Mouse (Mus musculus) intestine, embryonic 16.5 days (tissue): ENCODE measurements around the gene Nxnl1. TPM values are rescaled to one million over a fixed set of nuclear protein-coding genes. Genes with fewer than 3 reads are reported as not detected.
"Not testable (repeated sequence)": the region's sequence is repeated elsewhere in the genome, so short reads cannot be mapped to it uniquely, and the experiment has no call there.

ENCODE experiments used
- ATAC-seq: fragments of 200-750 bp; cut with Nextera tagmentation; 2 replicates; pipeline ENCODE4 v1.8.0; 2017; ENCODE audit warnings: moderate TSS enrichment, moderate library complexity
- H3K27ac ChIP-seq: fragments of 300-500 bp; sonication (generic); 2 replicates; pipeline ENCODE4 v1.5.1; 2014; ENCODE audit warnings: mild to moderate bottlenecking, low read length
- H3K27me3 ChIP-seq: fragments of 300-500 bp; sonication (generic); replicated peaks from 2 replicates; pipeline ENCODE4 v1.6.1; 2014; ENCODE audit warnings: low read length, control low read depth, mixed read lengths; ENCODE audit not compliant: control insufficient read depth, insufficient read depth
- H3K36me3 ChIP-seq: fragments of 300-500 bp; sonication (generic); 2 replicates; pipeline ENCODE4 v1.6.1; 2014; ENCODE audit warnings: low read length, control low read depth; ENCODE audit not compliant: control insufficient read depth, insufficient read depth
- H3K4me1 ChIP-seq: fragments of 300-500 bp; sonication (generic); 2 replicates; pipeline ENCODE4 v1.6.1; 2014; ENCODE audit warnings: low read length, control low read depth, mixed read lengths; ENCODE audit not compliant: control insufficient read depth, insufficient read depth
- H3K4me2 ChIP-seq: fragments of 300-500 bp; sonication (generic); 2 replicates; pipeline ENCODE4 v1.6.1; 2014; ENCODE audit warnings: low read depth, low read length, control low read depth
- H3K4me3 ChIP-seq: fragments of 300-500 bp; sonication (generic); 2 replicates; pipeline ENCODE4 v1.5.1; 2014; ENCODE audit warnings: mild to moderate bottlenecking, low read length
- H3K9ac ChIP-seq: fragments of 300-500 bp; sonication (generic); 2 replicates; pipeline ENCODE4 v1.6.1; 2014; ENCODE audit warnings: low read depth, low read length
- H3K9me3 ChIP-seq: fragments of 300-500 bp; sonication (generic); 2 replicates; pipeline ENCODE4 v1.6.1; 2016; ENCODE audit warnings: low read length, control low read depth; ENCODE audit not compliant: control insufficient read depth
- WGBS: fragments of 180-500 bp; shearing (Covaris S2); extraction: QIAGEN DNeasy Blood & Tissue Kit; methylation state at CpG from one replicate; pipeline ENCODE4 v1.1.7; 2014; 5-methylcytosine and 5-hydroxymethylcytosine counted together
- polyA plus RNA-seq: library from polyadenylated mRNA; unstranded; fragments of >200 nt; fragmentation: Nextera tagmentation; extraction: Ambion mirVana; gene quantifications from 2 replicates; pipeline ENCODE4 v1.2.1, GENCODE M21; 2015

Gene Nxnl1
- polyA plus RNA-seq, 1 experiment from 2014 or later: not detected

DNA sequence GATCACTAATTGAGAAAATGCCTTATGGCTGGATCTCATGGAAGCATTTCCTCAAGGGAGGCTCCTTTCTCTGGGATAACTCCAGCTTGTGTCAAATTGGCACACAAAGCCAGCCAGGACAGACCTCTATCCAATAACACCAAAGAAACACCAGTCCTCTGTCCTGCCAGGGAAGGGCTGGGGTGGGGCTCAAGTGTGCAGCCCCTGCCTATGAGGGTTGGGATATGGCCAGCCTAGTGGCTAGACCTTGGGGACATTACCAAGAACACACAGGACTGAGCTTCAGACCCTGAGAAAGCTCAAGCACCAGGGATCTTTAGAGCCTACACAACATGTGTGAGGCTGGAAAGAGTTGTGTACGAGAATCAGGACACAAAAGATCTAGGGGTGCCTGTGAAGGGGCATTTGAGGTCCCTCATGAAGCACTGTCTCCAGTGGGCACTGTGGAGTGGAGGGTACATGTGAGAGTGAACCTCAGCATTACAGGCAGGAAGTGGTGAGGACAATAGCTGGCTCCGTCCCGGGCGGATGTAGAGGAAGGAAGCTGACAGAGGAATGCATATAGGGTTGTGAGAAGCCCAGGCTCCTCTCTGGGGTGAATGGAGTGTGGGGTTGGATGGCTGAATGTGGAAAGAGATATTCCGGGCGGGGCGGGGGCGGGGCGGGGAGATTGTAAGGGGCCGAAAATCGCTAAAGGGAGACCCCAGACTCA, 37.9 kb downstream of the Nxnl1 start:
- Histone ChIP-seq H3K4me2 (no peak overlapping the region), H3K9ac (no peak overlapping the region), H3K9me3 (no peaks in the 10 kb centered on the region), H3K4me1 (peaks cover 3% of the 10 kb centered on the region; the same call in 1 of the 2 replicates), H3K36me3 (no peaks in the 10 kb centered on the region), H3K4me3 (no peak overlapping the region), H3K27ac (peak overlapping the region; percentile 63), H3K27me3 (peaks cover 20% of the 10 kb centered on the region)
- peak; percentile 62 for ATAC-seq
- 75% methylated on average over 11 of the region's 11 CpGs for WGBS

DNA sequence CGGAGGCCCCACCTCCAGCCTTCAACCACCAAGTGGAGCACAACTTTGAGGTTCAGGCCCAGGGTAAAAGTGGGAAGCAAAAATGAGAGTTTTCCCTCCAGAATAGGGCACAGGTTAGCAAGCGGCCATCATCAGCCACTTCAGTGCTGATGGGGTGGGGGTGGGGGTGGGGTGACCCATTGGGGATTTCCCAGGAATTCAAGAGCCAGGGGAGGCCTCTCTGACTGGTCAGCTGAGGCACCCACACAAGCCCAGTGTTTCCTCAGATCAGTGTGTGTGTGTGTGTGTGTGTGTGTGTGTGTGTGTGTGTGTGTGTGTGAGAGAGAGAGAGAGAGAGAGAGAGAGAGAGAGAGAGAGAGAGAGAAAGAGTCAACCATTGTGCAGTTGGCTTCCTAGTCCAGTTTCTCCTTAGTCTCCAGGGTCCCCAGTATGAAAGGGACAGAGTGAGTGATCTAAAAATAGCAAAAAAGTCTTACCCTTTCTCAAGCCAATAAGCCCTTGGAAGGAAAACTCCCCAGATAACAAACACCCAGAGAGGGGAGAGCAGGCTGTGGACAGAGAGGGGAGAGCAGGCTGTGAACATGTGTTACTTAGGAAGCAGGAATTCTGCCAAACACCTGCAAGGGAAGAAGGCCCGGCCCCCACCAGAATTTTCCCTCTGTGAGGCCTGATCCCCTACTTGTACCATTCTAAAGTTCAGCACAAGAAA, 39.1 kb downstream of the Nxnl1 start:
- Histone ChIP-seq H3K4me3 (no peak overlapping the region), H3K27ac (peak overlapping the region; percentile 50), H3K27me3 (peaks cover 20% of the 10 kb centered on the region), H3K9ac (no peak overlapping the region), H3K36me3 (no peaks in the 10 kb centered on the region), H3K4me2 (no peak overlapping the region), H3K4me1 (peaks cover 3% of the 10 kb centered on the region; the same call in 1 of the 2 replicates), H3K9me3 (no peaks in the 10 kb centered on the region)
- 57% methylated on average over 3 of the region's 3 CpGs for WGBS
- no peak for ATAC-seq

DNA sequence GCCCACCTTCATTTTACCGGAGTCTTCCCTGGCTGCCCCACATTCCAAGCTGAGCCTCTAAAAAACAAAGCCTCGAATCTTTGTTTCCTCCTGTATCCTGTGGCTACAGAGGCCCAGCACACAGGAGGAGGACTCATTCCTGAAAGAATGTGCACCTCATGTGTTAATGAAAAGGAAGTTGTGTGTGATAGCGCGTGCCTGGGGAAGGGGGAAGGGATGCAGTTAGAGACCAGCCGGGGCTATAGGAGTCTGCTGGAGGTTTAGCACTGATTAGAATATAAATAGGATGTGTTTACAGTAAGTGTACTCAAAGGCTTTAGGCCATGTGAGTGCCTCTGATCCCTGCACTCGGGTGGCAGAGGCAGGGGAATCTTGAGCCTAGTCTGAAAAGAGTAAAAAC, 40.1 kb downstream of the Nxnl1 start:
- H3K4me2 ChIP-seq: no peak overlapping the region
- H3K9ac ChIP-seq: no peak overlapping the region
- no peak for ATAC-seq
- no peaks in the 10 kb centered on the region for H3K36me3 ChIP-seq
- peaks cover 20% of the 10 kb centered on the region for H3K27me3 ChIP-seq
- peaks cover 3% of the 10 kb centered on the region; the same call in 1 of the 2 replicates for H3K4me1 ChIP-seq
- peak overlapping the region; percentile 50; the same call in 1 of the 2 replicates for H3K27ac ChIP-seq
- no peaks in the 10 kb centered on the region for H3K9me3 ChIP-seq
- H3K4me3 ChIP-seq: no peak overlapping the region
- 29% methylated on average over 6 of the region's 6 CpGs for WGBS

DNA sequence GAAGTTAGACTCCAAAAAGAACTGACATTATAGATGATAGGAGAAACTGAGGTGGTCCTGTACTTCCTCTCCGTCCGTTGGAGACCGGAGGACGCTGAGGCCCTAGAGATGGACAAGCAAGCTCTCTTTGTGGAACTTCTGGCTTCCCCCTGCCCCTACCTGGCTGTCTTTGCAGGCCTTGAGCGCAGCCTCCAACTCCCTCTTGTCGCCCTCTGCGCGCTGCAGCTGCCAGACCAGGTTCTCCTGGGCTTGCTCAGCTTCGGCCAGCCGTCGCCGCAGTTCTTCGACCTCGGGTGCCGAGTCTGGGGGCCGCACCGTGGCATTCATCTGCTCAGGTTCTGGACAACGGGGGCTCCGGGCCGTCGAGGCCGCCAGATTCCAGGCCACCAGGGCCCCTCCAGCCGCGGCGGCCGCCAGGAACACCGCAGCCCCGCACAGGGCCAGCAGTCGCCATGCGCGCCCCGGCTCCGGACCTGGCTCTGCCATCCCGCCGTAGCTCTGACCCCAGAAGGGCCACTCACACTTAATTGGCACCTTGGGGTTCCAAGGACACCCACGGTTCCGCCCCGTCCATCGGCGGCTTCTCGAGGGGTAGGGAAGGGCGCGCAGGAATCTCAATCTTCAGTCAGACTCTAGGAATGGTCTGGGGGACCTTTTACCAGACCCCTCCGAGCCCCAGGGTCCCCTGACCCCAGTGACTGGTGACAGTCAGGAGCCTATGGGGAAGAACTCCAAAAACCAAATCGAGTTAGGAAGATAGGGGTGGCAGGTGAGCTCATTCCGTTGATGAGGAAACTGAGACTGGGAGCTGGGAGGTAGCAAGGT, 41.0 kb downstream of the Nxnl1 start, which contains the start of gene Ccdc194:
Ccdc194 (minus strand) TSS at position 486 of the 825 bp plus-strand sequence.
- H3K4me2 ChIP-seq: peak within 1 kb of the TSS; percentile 22; the same call in 1 of the 2 replicates
- ATAC-seq: no peak

DNA sequence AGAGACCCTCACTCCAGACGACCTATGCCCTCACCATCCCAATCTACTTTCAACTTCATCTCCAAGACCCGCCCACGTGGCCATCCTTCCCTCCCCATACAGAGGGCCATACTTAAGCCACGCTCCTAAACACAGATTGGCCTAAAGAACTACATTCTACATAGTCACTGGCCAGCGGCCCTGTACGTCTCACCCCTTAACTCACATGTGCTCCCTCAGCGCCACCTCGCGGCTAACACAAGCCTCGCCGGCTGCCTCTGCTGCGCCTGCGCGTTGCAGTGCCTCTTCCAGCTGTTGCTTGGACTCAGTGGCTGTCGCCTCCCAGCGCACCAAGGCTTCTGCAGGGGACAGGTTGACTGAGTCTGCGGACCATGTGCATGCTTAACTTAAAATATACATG, 44.8 kb downstream of the Nxnl1 start:
- Histone ChIP-seq H3K36me3 (no peaks in the 10 kb centered on the region), H3K4me1 (peaks cover 2% of the 10 kb centered on the region; the same call in 1 of the 2 replicates), H3K4me3 (no peak overlapping the region), H3K9ac (0 out of 2 replicates have a peak overlapping the region, but pooled peaks have one; percentile 30), H3K27ac (no peak overlapping the region), H3K9me3 (no peaks in the 10 kb centered on the region), H3K4me2 (peak overlapping the region; percentile 26; the same call in 1 of the 2 replicates), H3K27me3 (peaks cover 18% of the 10 kb centered on the region)
- WGBS: 4% methylated on average over 17 of the region's 17 CpGs
- ATAC-seq: peak; percentile 87

More for the DNA sequence above, 41.0 kb downstream of the Nxnl1 start, which contains the start of gene Ccdc194:
- Histone ChIP-seq H3K4me3 (no peak within 1 kb of the TSS), H3K9ac (peak within 1 kb of the TSS; percentile 37; the same call in 1 of the 2 replicates), H3K27me3 (peaks cover 20% of the 10 kb centered on the region), H3K9me3 (no peaks in the 10 kb centered on the region), H3K4me1 (peaks cover 3% of the 10 kb centered on the region; the same call in 1 of the 2 replicates), H3K36me3 (no peaks in the 10 kb centered on the region), H3K27ac (peak within 1 kb of the TSS; percentile 50)
- WGBS: 15% methylated on average over 46 of the region's 46 CpGs

DNA sequence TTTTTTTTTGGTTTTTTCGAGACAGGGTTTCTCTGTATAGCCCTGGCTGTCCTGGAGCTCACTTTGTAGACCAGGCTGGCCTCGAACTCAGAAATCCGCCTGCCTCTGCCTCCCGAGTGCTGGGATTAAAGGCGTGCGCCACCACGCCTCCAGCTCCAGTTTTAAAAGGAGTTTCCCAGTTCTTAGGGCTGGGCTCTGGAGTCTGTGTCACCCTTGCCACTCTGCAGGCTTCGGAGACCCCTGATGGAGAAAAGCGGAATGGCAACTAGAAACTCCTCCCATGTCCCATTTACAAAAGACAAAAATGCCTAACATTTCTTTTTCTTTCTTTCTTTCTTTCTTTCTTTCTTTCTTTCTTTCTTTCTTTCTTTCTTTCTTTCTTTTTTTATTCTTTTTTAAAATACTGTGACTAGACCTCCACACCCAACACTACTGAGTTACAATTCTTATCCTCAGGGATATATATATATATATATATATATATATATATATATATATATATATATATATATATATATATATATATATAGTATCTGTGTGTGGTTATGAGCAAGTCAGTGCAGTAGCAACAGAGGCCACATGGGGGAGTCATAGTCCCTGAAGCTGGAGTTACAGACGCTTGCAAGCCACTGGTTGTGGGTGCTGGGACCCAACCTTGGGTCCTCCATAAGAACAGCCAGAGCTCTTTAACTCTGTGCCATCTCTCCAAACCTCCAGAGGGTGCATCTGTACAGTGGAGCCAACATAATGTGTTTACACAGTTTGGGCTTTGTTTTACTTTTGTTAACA, 47.2 kb downstream of the Nxnl1 start:
- H3K4me3 ChIP-seq, H3K27me3 ChIP-seq, H3K4me2 ChIP-seq, H3K27ac ChIP-seq, ATAC-seq, H3K9me3 ChIP-seq, H3K36me3 ChIP-seq, H3K9ac ChIP-seq, H3K4me1 ChIP-seq: not testable (repeated sequence)
- 39% methylated on average over 9 of the region's 10 CpGs for WGBS

DNA sequence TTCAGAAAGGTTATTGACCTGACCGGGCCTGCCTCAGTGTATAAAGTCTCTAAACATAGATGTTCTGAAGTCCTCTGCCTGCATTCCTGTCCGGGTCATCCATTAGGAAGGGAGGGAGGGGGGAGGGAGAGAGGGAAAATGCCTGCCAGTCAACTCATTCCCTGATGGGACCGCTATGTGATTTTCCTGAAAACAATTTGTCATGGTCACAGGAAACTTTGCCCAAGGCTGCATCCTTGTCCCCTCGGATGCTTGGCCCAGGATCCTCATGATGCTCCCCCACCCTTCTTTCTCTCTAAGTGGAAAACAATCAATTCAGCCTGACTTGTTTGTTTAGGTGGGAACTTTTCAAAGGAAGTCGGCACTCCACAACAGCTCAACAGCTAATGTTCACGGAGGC, 49.6 kb downstream of the Nxnl1 start:
- Histone ChIP-seq H3K4me2 (no peak overlapping the region), H3K36me3 (no peaks in the 10 kb centered on the region), H3K27me3 (no peaks in the 10 kb centered on the region), H3K27ac (peak overlapping the region; percentile 23; the same call in 1 of the 2 replicates), H3K4me1 (0 out of 2 replicates have a peak, but pooled peaks cover 2% of the 10 kb centered on the region), H3K9ac (no peak overlapping the region), H3K4me3 (no peak overlapping the region), H3K9me3 (no peaks in the 10 kb centered on the region)
- no peak for ATAC-seq
- 7% methylated on average over 6 of the region's 6 CpGs for WGBS

DNA sequence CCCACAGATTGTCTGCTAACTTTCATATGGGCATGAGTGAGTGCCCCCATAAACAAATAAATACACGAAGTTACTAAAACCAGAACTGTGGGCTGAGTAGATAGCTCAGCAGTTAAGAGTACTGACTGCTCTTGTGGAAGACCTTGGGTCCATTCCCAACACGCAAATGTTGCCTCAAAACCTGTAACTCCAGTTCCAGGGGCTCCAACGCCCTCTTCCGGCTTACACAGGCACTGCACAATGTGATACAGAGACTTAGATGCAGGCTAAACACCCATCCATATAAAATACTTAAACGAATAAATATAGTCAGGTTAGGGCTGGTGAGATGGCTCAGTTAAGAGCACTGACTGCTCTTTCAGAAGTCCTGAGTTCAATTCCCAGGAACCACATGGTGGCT, 51.4 kb downstream of the Nxnl1 start:
- ATAC-seq: no peak
- Histone ChIP-seq H3K4me1 (0 out of 2 replicates have a peak, but pooled peaks cover 2% of the 10 kb centered on the region), H3K9me3 (no peaks in the 10 kb centered on the region), H3K36me3 (no peaks in the 10 kb centered on the region), H3K4me2 (no peak overlapping the region), H3K27ac (no peak overlapping the region), H3K27me3 (no peaks in the 10 kb centered on the region; the same call in 1 of the 2 replicates), H3K4me3 (no peak overlapping the region), H3K9ac (no peak overlapping the region)
- 72% methylated on average over 5 of the region's 5 CpGs for WGBS
